13 mouse cellular contexts compared by ENCODE assay signal in genomic region chr4:106825229-106825628, GRCm38 (mm10).
"Had no signal": no experiment of that assay in that cellular context is flagged by ENCODE, and none has a peak within 500 bp of the region (broad histone marks: within the 10 kb centered on the region; RNA-seq: fewer than 3 reads in every experiment).

No protein-coding gene starts in this region.

- H3K36me3 ChIP-seq: midbrain, embryonic 12.5 days; neural tube, embryonic 13.5 days had no signal

- H3K9ac ChIP-seq: liver, embryonic 14.5 days; midbrain, embryonic 12.5 days; neural tube, embryonic 13.5 days had no signal

- H3K27ac ChIP-seq: kidney, postnatal 0 days; layer of hippocampus, adult 2 months; liver, embryonic 14.5 days; midbrain, embryonic 12.5 days; neural tube, embryonic 13.5 days had no signal

- H3K4me3 ChIP-seq: layer of hippocampus, adult 2 months; midbrain, embryonic 12.5 days; neural tube, embryonic 13.5 days had no signal

- H3K9me3 ChIP-seq: midbrain, embryonic 12.5 days; neural tube, embryonic 13.5 days had no signal

- ATAC-seq: midbrain, embryonic 16.5 days had no signal

- DNase-seq: kidney, adult 11 months; kidney, adult 9 months; kidney, postnatal 36 days; lung, adult 18-20 months; retina, postnatal 1 day; thymus, adult 18-20 months; thymus, postnatal 14 days had no signal

- H3K27me3 ChIP-seq: neural tube, embryonic 13.5 days had no signal

- H3K4me2 ChIP-seq: midbrain, embryonic 12.5 days; neural tube, embryonic 13.5 days had no signal
